Mouse (Mus musculus) embryonic facial prominence, embryonic 11.5 days (tissue): ENCODE measurements around the gene Bahcc1. TPM values are rescaled to one million over a fixed set of nuclear protein-coding genes. Genes with fewer than 3 reads are reported as not detected.

Source experiments
- ATAC-seq: fragments of 200-750 bp; cut with Nextera tagmentation; replicated peaks from 2 replicates; pipeline ENCODE4 v1.8.0; 2017; ENCODE audit warnings: low read depth; ENCODE audit not compliant: insufficient number of reproducible peaks, low FRiP score, low TSS enrichment
- DNase-seq: peaks from one replicate; pipeline ENCODE4 v3.0.0-alpha.2; 2015; ENCODE audit warnings: low spot score
- H3K27ac ChIP-seq: fragments of 300-500 bp; sonication (generic); replicated peaks from 2 replicates; pipeline ENCODE4 v1.5.1; 2014; ENCODE audit warnings: mild to moderate bottlenecking, low read depth, low read length, control low read depth
- H3K27me3 ChIP-seq: fragments of 300-500 bp; sonication (generic); 2 replicates; pipeline ENCODE4 v1.6.1; 2014; ENCODE audit warnings: mild to moderate bottlenecking, low read length, moderate library complexity, mixed read lengths; ENCODE audit not compliant: control insufficient read depth, insufficient read depth
- H3K36me3 ChIP-seq: fragments of 300-500 bp; sonication (generic); replicated peaks from 2 replicates; pipeline ENCODE4 v1.6.1; 2014; ENCODE audit warnings: low read depth, mild to moderate bottlenecking, low read length, moderate library complexity, mixed read lengths; ENCODE audit not compliant: control insufficient read depth, insufficient read depth
- H3K4me1 ChIP-seq: fragments of 300-500 bp; sonication (generic); 2 replicates; pipeline ENCODE4 v1.6.1; 2014; ENCODE audit warnings: low read length, mixed read lengths; ENCODE audit not compliant: control insufficient read depth, insufficient read depth
- H3K4me2 ChIP-seq: fragments of 300-500 bp; sonication (generic); 2 replicates; pipeline ENCODE4 v1.6.1; 2014; ENCODE audit warnings: low read depth, mild to moderate bottlenecking, control low read depth, low read length, moderate library complexity
- H3K4me3 ChIP-seq: fragments of 300-500 bp; sonication (generic); 2 replicates; pipeline ENCODE4 v1.5.1; 2014; ENCODE audit warnings: low read depth, low read length, control low read depth
- H3K9ac ChIP-seq: fragments of 300-500 bp; sonication (generic); replicated peaks from 2 replicates; pipeline ENCODE4 v1.6.1; 2014; ENCODE audit warnings: mild to moderate bottlenecking, control low read depth, low read length
- H3K9me3 ChIP-seq: fragments of 300-500 bp; sonication (generic); replicated peaks from 2 replicates; pipeline ENCODE4 v1.6.1; 2016; ENCODE audit warnings: mild to moderate bottlenecking, low read length, inconsistent platforms, mixed read lengths; ENCODE audit not compliant: control insufficient read depth
- WGBS: fragments of 180-500 bp; shearing (Covaris S2); extraction: QIAGEN DNeasy Blood & Tissue Kit; methylation state at CpG from one replicate; pipeline ENCODE4 v1.1.7; 2014; 5-methylcytosine and 5-hydroxymethylcytosine counted together
- polyA plus RNA-seq: library from polyadenylated mRNA; unstranded; fragments of >200 nt; fragmentation: Nextera tagmentation; extraction: Ambion mirVana; gene quantifications from 2 replicates; pipeline ENCODE4 v1.2.1, GENCODE M21; 2014

The Bahcc1 gene
- polyA plus RNA-seq, 1 experiment from 2014 or later: 13.5 TPM

DNA sequence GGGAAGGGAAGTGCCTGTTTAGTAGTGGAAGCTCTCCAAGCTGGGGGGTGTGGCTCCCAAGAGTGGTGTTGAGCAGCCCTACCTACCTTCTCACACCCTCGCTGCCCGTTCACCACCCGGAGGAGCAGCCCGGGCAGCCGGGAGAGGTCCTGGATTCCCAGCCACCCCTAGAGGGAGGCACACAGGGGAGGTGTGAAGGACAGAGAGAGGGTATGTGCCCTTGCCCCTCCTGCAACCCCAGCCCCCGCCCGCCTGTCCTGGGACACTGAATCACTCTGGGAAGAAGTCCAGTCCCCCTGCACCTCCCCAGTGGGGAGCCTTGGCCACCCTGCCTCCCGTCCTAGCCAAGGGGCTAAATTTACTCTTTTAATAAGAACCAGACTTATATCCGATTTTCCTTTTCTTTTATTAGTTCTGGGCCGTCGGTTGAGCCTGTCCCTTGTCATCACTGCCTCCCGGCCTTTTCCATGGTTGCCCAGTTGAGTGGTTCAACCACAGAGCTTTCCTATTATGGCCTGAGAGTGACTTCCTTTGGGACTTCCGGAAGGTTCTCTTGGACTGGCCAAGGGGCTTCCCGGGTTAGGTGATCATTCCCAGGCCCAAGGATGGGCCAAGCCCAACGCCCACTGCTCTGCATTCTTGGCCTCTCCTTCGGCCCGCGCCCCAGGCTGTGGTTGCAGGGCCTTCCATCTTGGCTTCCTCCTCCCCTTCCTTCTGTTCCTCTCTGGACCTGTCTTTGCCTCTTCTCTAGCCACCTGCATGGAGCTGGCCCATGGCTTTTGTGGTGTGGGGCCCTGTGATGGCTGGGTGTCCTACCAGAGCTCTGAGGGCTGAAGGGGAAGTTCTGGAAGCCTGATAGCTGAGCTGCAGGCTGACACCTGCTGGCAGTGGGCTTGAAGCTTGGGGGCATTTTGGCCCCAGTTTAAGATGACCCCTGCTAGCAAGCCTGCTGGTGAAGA lies 18.5 kb downstream of the Bahcc1 start:
- Histone ChIP-seq H3K9me3 (no peaks in the 10 kb centered on the region), H3K27me3 (no peaks in the 10 kb centered on the region), H3K9ac (no peak overlapping the region), H3K4me1 (peaks cover 18% of the 10 kb centered on the region), H3K36me3 (no peaks in the 10 kb centered on the region), H3K27ac (no peak overlapping the region), H3K4me3 (no peak overlapping the region), H3K4me2 (no peak overlapping the region)
- 66% methylated on average over 18 of the region's 18 CpGs for WGBS
- ATAC-seq (no peak), DNase-seq (no peak)

DNA sequence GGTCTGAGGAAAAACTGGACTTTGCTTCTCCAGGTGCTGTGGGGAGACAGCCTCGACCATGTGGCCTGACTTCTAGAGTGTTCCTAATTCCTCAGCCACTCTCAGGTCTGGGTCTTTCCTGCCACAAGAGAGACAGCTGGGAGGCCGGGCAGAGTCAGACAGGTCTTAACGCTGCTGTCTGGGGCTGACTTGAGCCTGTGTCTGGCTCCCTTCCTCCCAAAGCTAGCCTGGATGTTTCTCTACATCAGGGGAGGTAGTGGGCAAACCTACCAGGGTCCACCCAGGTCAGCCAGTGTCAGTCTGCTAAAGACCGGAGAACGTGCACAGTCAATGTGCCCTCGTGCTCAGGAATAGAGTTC lies 19.2 kb downstream of the Bahcc1 start:
- H3K36me3 ChIP-seq: no peaks in the 10 kb centered on the region
- no peak overlapping the region for H3K27ac ChIP-seq
- 32% methylated on average over 6 of the region's 6 CpGs for WGBS
- H3K4me2 ChIP-seq: no peak overlapping the region
- peaks cover 18% of the 10 kb centered on the region for H3K4me1 ChIP-seq
- no peak for ATAC-seq
- DNase-seq: no peak
- H3K9ac ChIP-seq: no peak overlapping the region
- H3K27me3 ChIP-seq: no peaks in the 10 kb centered on the region
- no peak overlapping the region for H3K4me3 ChIP-seq
- no peaks in the 10 kb centered on the region for H3K9me3 ChIP-seq

GRCm38 (mm10) chr11:120252398-120252797 lies 19.7 kb downstream of the Bahcc1 start:
- no peak for DNase-seq
- peak overlapping the region; percentile 1; the same call in 1 of the 2 replicates for H3K27ac ChIP-seq
- no peaks in the 10 kb centered on the region for H3K27me3 ChIP-seq
- ATAC-seq: 0 out of 2 replicates have a peak, but pooled peaks have one; percentile 20
- no peak overlapping the region for H3K4me3 ChIP-seq
- 34% methylated on average over 5 of the region's 5 CpGs for WGBS
- no peak overlapping the region for H3K4me2 ChIP-seq
- H3K36me3 ChIP-seq: no peaks in the 10 kb centered on the region
- peaks cover 18% of the 10 kb centered on the region for H3K4me1 ChIP-seq
- 0 out of 2 replicates have a peak overlapping the region, but pooled peaks have one; percentile 4 for H3K9ac ChIP-seq
- H3K9me3 ChIP-seq: no peaks in the 10 kb centered on the region

DNA sequence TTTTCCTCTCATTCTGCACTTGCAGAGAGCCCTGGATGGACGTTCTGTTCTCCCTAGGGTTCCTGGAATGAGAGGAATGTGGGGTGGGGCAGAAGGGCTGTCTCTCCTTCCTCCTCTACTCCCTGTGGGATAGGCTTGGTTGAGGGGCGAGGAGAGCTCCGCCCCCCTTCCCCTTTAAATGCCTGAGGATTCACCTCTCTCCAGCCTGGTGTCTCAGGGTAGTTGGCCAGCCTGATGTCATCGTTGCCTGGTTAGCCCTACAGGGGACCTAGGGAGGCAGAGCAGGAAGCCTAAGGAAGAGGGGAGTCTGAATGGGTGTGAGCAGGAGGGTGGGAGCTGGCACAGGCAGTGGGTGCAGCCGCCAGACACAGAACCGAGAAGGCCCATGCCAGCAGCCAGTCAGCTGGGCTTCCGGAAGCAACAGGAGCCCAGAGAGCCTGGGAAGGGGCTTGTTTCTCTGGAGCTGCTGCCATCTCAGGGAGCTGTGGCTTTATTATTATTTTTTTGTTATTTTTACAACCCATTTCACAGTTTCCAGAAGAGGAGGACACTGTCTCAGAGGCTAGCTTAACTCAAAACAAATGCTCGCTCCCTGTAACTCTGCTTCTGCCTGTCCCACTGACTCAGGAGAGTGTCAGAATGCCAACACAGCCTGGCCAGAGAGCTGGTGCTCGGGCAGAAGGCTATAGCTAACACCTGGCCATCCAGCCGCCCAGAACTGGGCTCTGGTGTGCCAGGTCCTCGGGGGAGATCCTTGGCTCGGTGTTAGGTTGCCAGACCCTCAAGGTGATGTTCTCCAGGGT lies 20.3 kb downstream of the Bahcc1 start:
- H3K4me2 ChIP-seq: no peak overlapping the region
- H3K27me3 ChIP-seq: no peaks in the 10 kb centered on the region
- ATAC-seq (no peak), DNase-seq (no peak)
- no peak overlapping the region for H3K4me3 ChIP-seq
- peaks cover 18% of the 10 kb centered on the region for H3K4me1 ChIP-seq
- no peaks in the 10 kb centered on the region for H3K36me3 ChIP-seq
- no peaks in the 10 kb centered on the region for H3K9me3 ChIP-seq
- 48% methylated on average over 12 of the region's 12 CpGs for WGBS
- H3K9ac ChIP-seq: 0 out of 2 replicates have a peak overlapping the region, but pooled peaks have one; percentile 4
- H3K27ac ChIP-seq: peak overlapping the region; percentile 1; the same call in 1 of the 2 replicates

DNA sequence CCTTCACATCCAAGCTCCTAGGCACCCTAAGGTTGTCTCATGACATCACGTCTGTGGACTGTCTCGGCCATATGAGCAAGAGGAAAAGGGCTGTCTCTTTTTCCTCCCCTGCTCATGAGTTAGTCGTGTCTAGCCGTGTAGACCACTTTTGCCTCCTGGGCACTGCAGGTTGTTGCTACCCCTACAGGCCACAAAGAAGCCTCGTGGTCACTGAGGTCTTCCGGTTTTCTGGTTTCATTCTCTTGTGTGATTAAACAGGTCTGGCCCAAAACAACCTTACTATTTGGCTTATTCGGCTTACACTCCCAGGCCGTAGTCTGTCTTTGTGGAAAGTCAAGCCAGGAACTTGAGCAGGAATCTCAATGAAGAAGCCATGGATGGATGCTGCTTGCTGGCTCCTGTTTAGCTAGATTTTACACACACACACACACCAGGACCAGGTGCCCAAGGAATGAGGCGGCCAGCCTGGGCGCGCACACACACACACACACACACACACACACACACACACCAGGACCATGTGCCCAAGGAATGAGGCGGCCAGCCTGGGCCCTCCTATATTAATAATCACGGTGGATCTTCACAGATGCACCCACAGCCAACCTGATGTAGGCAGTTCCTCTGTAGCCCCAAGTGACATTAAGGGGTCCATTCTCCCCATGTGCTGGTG lies 21.0 kb downstream of the Bahcc1 start:
- H3K4me1 ChIP-seq: peaks cover 19% of the 10 kb centered on the region
- H3K9ac ChIP-seq: no peak overlapping the region
- no peak for ATAC-seq
- H3K9me3 ChIP-seq: no peaks in the 10 kb centered on the region
- no peak overlapping the region for H3K4me2 ChIP-seq
- no peaks in the 10 kb centered on the region for H3K36me3 ChIP-seq
- H3K27me3 ChIP-seq: no peaks in the 10 kb centered on the region
- H3K4me3 ChIP-seq: no peak overlapping the region
- no peak for DNase-seq
- WGBS: 78% methylated on average over 13 of the region's 13 CpGs
- no peak overlapping the region for H3K27ac ChIP-seq

GRCm38 (mm10) chr11:120254420-120254819 lies 21.7 kb downstream of the Bahcc1 start:
- H3K9ac ChIP-seq: no peak overlapping the region
- no peak for DNase-seq
- H3K36me3 ChIP-seq: no peaks in the 10 kb centered on the region
- H3K27me3 ChIP-seq: no peaks in the 10 kb centered on the region
- H3K9me3 ChIP-seq: no peaks in the 10 kb centered on the region
- peaks cover 26% of the 10 kb centered on the region for H3K4me1 ChIP-seq
- ATAC-seq: no peak
- WGBS: 63% methylated on average over 11 of the region's 11 CpGs
- no peak overlapping the region for H3K27ac ChIP-seq
- 0 out of 2 replicates have a peak overlapping the region, but pooled peaks have one; percentile 4 for H3K4me2 ChIP-seq
- H3K4me3 ChIP-seq: no peak overlapping the region

- Histone ChIP-seq H3K9me3 (no peaks in the 10 kb centered on the region), H3K36me3 (no peaks in the 10 kb centered on the region), H3K4me3 (no peak overlapping the region), H3K4me1 (peaks cover 30% of the 10 kb centered on the region), H3K27me3 (no peaks in the 10 kb centered on the region), H3K9ac (no peak overlapping the region), H3K27ac (no peak overlapping the region), H3K4me2 (no peak overlapping the region)
- ATAC-seq (no peak), DNase-seq (no peak)
- 78% methylated on average over 6 of the region's 6 CpGs for WGBS
Observed at GRCm38 (mm10) chr11:120255038-120255437, 22.3 kb downstream of the Bahcc1 start.
